Comparison of ENCODE assay signal across 14 mouse cellular contexts in the genomic region with DNA sequence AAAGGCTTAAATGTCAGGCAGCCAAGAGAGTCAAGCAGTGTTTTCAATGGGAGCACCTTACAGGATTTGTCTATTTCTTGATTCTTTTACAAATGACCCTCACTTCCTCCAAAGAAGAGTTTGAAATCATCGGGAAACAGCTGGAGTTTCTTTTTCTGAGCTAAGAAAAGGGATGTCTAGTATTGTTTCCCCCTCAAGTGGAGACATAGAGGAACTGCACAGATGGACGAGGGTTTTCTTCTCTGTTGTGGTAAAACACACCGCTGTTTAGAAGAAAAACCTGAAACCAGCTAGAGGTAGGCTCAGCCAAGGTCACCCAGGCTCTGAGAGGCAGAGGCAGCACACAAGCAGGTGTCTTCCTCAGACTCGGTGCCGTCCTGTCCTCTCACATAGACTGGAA. TPM values are rescaled to one million over a fixed set of nuclear protein-coding genes. Genes with fewer than 3 reads are reported as not detected.
A peak's percentile ranks its signal among the peaks of the same experiment; 100 is the strongest.
DNase-seq lines count a peak whose midpoint lies in the region; ATAC-seq and TF ChIP-seq lines count a peak whose summit lies in the region.
"Had no signal": no experiment of that assay in that cellular context is flagged by ENCODE, and none has a peak within 500 bp of the region (broad histone marks: within the 10 kb centered on the region; RNA-seq: fewer than 3 reads in every experiment).

No protein-coding gene starts in this region.

- no peak overlapping the region for H3K27ac ChIP-seq in heart, embryonic 13.5 days (replicated peaks)
- no peak overlapping the region for H3K27ac ChIP-seq in left cerebral cortex, adult 2 months
- H3K27ac ChIP-seq: limb, embryonic 12.5 days; macrophage; neural tube, embryonic 12.5 days had no signal

- 27% methylated on average over 5 of the region's 5 CpGs for WGBS in heart, embryonic 13.5 days

- H3K4me3 ChIP-seq in heart, embryonic 13.5 days: no peak overlapping the region
- H3K4me3 ChIP-seq in left cerebral cortex, adult 2 months: no peak overlapping the region
- H3K4me3 ChIP-seq: limb, embryonic 12.5 days; neural tube, embryonic 12.5 days had no signal

- DNase-seq in heart, adult 8-10 months (ENCODE audit: low spot score): no peak
- DNase-seq in left cerebral cortex, adult 2 months (ENCODE audit: extremely low spot score in 1 of 2, low spot score in 2 of 2): no peak
- DNase-seq in left cerebral cortex, postnatal 36 days (ENCODE audit: low spot score in 2 of 2): no peak
- peak; percentile 55 for DNase-seq in ES-CJ7 (ENCODE audit: low read depth, low spot score)
- peak; percentile 25 for DNase-seq in embryo, embryonic 11 days
- DNase-seq in yolk sac, embryonic 10.5 days (ENCODE audit: low spot score): no peak
- DNase-seq in layer of hippocampus, adult 9-10 months (ENCODE audit: low spot score): no peak
- DNase-seq: adrenal gland, postnatal 25 days; cerebellum, adult 9-11 months; right cerebral cortex, postnatal 4 days had no signal

- H3K9me3 ChIP-seq in heart, embryonic 13.5 days: no peaks in the 10 kb centered on the region
- H3K9me3 ChIP-seq: limb, embryonic 12.5 days; neural tube, embryonic 12.5 days had no signal

- no peaks in the 10 kb centered on the region for H3K4me1 ChIP-seq in heart, embryonic 13.5 days
- H3K4me1 ChIP-seq: limb, embryonic 12.5 days; neural tube, embryonic 12.5 days had no signal

- H3K9ac ChIP-seq in heart, embryonic 13.5 days: no peak overlapping the region
- H3K9ac ChIP-seq: limb, embryonic 12.5 days; neural tube, embryonic 12.5 days had no signal

- TF ChIP-seq CTCF in left cerebral cortex, adult 2 months (IDR thresholded peaks at IDR 0.05): peak; percentile 58

- intact Hi-C loops in left cerebral cortex, adult 2 months (cut with DNase I): no loop called here
- intact Hi-C loops in left cerebral cortex, postnatal 36 days (cut with DNase I): no loop called here

- H3K36me3 ChIP-seq in heart, embryonic 13.5 days: no peaks in the 10 kb centered on the region
- H3K36me3 ChIP-seq: limb, embryonic 12.5 days; neural tube, embryonic 12.5 days had no signal

- no peaks in the 10 kb centered on the region for H3K27me3 ChIP-seq in heart, embryonic 13.5 days (replicated peaks)
- H3K27me3 ChIP-seq: limb, embryonic 12.5 days; neural tube, embryonic 12.5 days had no signal

- H3K4me2 ChIP-seq in heart, embryonic 13.5 days: peak overlapping the region; percentile 36
- H3K4me2 ChIP-seq: limb, embryonic 12.5 days; neural tube, embryonic 12.5 days had no signal

- ATAC-seq in heart, embryonic 13.5 days (ENCODE audit: extremely low read depth, insufficient number of reproducible peaks, low FRiP score, low TSS enrichment): no peak

RNA-seq across cellular contexts. Expression of a gene that starts 29.9 kb away (rescaled TPM):
- 0.79 and 0.86 TPM in 2 replicates for polyA plus RNA-seq in heart, embryonic 13.5 days (2015; fragmentation: Nextera tagmentation; extraction: Ambion mirVana)
- under 1 TPM; 0.06 to 0.14 (median 0.11) TPM for total RNA-seq in heart, adult 8-10 months (2022)
- under 1 TPM in 1 of 2 experiments, not detected in 1; 0.07 TPM for total RNA-seq in left cerebral cortex, adult 2 months (2021)
- not detected for total RNA-seq in left cerebral cortex, postnatal 36 days (2021)
- total RNA-seq: adrenal gland, postnatal 25 days had no signal
- polyA plus RNA-seq: macrophage had no signal

Comparison
In these comparisons a context has a peak if more than half of its experiments do, and no peak if none do; other contexts are left out.
1. DNase-seq: peak in ES-CJ7 (single experiment) and embryo, embryonic 11 days (single experiment); none in heart, adult 8-10 months (single experiment), left cerebral cortex, adult 2 months (0 of 2), left cerebral cortex, postnatal 36 days (0 of 2), yolk sac, embryonic 10.5 days (single experiment) and layer of hippocampus, adult 9-10 months (single experiment).